Mouse (Mus musculus): ENCODE measurements around the gene Slc15a5.

DNA sequence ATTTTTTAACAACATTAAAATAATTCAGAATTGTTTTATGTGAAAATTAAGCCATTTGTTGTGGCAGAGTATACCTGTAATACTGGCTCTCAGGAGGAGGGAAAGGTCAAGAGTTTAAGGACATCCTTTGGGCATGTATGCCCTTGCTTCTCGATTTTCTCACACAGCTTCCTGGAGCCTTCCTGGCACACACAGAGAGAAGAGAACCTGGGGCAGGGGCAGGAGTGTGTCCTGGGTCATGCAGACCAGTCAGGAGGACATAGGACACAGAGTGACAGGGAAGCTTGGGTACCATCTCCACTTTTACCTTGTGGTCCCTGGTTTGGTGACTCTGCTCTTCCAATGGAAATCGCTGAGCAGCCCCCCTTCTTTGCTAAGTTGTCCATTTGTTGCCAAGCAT is 6.2 kb downstream of the Slc15a5 start:
- TF ChIP-seq ZC3H11A (IDR thresholded peaks at IDR 0.05; ENCODE audit: borderline replicate concordance, low read depth, low read length) (no peak), MAFK (IDR thresholded peaks at IDR 0.05; ENCODE audit: insufficient read depth, low read depth, low read length) (no peak), HCFC1 (IDR thresholded peaks at IDR 0.05; ENCODE audit: borderline replicate concordance, insufficient read depth, low read length) (no peak)
